Mouse (Mus musculus) forebrain, embryonic 15.5 days (tissue): ENCODE data around the gene Paxbp1. TPM values are rescaled to one million over a fixed set of nuclear protein-coding genes. Genes with fewer than 3 reads are reported as not detected.

Experiments used
- ATAC-seq: fragments of 200-750 bp; cut with Nextera tagmentation; replicated peaks from 2 replicates; pipeline ENCODE4 v1.8.0; 2017; ENCODE audit warnings: mild to moderate bottlenecking, moderate TSS enrichment, moderate library complexity
- H3K27ac ChIP-seq: fragments of 300-500 bp; sonication (generic); replicated peaks from 2 replicates; pipeline ENCODE4 v1.5.1; 2015; ENCODE audit warnings: mild to moderate bottlenecking, inconsistent platforms
- H3K27me3 ChIP-seq: fragments of 300-500 bp; sonication (generic); 2 replicates; pipeline ENCODE4 v1.6.1; 2015; ENCODE audit warnings: inconsistent platforms
- H3K36me3 ChIP-seq: fragments of 300-500 bp; sonication (generic); 2 replicates; pipeline ENCODE4 v1.6.1; 2015; ENCODE audit warnings: mild to moderate bottlenecking, inconsistent platforms
- H3K4me1 ChIP-seq: fragments of 300-500 bp; sonication (generic); 2 replicates; pipeline ENCODE4 v1.6.1; 2015; ENCODE audit warnings: inconsistent platforms
- H3K4me2 ChIP-seq: fragments of 300-500 bp; sonication (generic); replicated peaks from 2 replicates; pipeline ENCODE4 v1.6.1; 2015; ENCODE audit warnings: mild to moderate bottlenecking, inconsistent platforms
- H3K4me3 ChIP-seq: fragments of 300-500 bp; sonication (generic); 2 replicates; pipeline ENCODE4 v1.5.1; 2015; ENCODE audit warnings: mild to moderate bottlenecking, inconsistent platforms
- H3K9ac ChIP-seq: fragments of 300-500 bp; sonication (generic); replicated peaks from 2 replicates; pipeline ENCODE4 v1.6.1; 2015; ENCODE audit warnings: mild to moderate bottlenecking, inconsistent platforms
- H3K9me3 ChIP-seq: fragments of 300-500 bp; sonication (generic); 2 replicates; pipeline ENCODE4 v1.6.1; 2016; ENCODE audit warnings: inconsistent platforms
- WGBS: fragments of 180-500 bp; shearing (Covaris S2); methylation state at CpG from one replicate; pipeline ENCODE4 v1.1.7; 2015; ENCODE audit warnings: mixed read lengths; 5-methylcytosine and 5-hydroxymethylcytosine counted together
- polyA plus RNA-seq: library from polyadenylated mRNA; unstranded; fragments of >200 nt; fragmentation: Nextera tagmentation; extraction: Ambion mirVana; gene quantifications from 2 replicates; pipeline ENCODE4 v1.2.1, GENCODE M21; 2015

Paxbp1 gene
- polyA plus RNA-seq, 1 experiment from 2014 or later, result 86.3 TPM

GRCm38 (mm10) chr16:90988665-90989064, 55.7 kb downstream of the Paxbp1 start:
- 96% methylated on average over 3 of the region's 3 CpGs for WGBS
- H3K27ac ChIP-seq, result no peak overlapping the region
- H3K36me3 ChIP-seq, result peaks cover 17% of the 10 kb centered on the region; the same call in 1 of the 2 replicates

DNA sequence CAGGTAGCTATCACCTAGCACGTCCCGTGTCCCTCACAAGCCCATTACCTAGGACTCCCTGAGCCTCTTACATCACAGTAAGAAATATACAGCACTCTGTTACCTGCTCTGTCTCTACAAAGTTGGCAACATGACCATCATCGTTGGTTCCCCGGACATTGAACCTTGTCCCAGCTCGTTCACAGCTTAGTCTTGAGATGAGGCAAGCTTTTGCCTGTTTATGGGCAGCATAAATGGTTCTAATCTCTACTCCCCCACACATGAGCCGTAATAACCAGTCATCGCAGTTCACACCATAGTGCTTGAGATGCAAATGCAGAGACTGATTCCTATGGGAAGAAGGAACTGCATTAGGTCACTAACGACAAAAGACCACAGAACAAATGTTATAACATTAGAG, 56.3 kb downstream of the Paxbp1 start:
- H3K27ac ChIP-seq, result no peak overlapping the region
- no peak for ATAC-seq
- WGBS, result 94% methylated on average over 8 of the region's 8 CpGs
- H3K4me3 ChIP-seq, result no peak overlapping the region
- peaks cover 17% of the 10 kb centered on the region; the same call in 1 of the 2 replicates for H3K36me3 ChIP-seq
- H3K9ac ChIP-seq, result no peak overlapping the region
- H3K9me3 ChIP-seq, result no peaks in the 10 kb centered on the region
- no peaks in the 10 kb centered on the region for H3K27me3 ChIP-seq
- no peaks in the 10 kb centered on the region for H3K4me1 ChIP-seq
- H3K4me2 ChIP-seq, result no peak overlapping the region

More at GRCm38 (mm10) chr16:90988665-90989064, 55.7 kb downstream of the Paxbp1 start:
- no peaks in the 10 kb centered on the region for H3K4me1 ChIP-seq
- no peaks in the 10 kb centered on the region for H3K27me3 ChIP-seq
- no peak overlapping the region for H3K9ac ChIP-seq
- no peaks in the 10 kb centered on the region for H3K9me3 ChIP-seq
- no peak overlapping the region for H3K4me3 ChIP-seq
- ATAC-seq, result no peak
- H3K4me2 ChIP-seq, result no peak overlapping the region

GRCm38 (mm10) chr16:90971004-90971403, 73.3 kb downstream of the Paxbp1 start:
- Histone ChIP-seq H3K27ac (no peak overlapping the region), H3K4me1 (no peaks in the 10 kb centered on the region), H3K36me3 (peaks cover 55% of the 10 kb centered on the region), H3K4me2 (no peak overlapping the region), H3K27me3 (no peaks in the 10 kb centered on the region), H3K4me3 (no peak overlapping the region), H3K9ac (no peak overlapping the region), H3K9me3 (no peaks in the 10 kb centered on the region)
- ATAC-seq, result no peak
- WGBS, result 94% methylated on average over 6 of the region's 6 CpGs

DNA sequence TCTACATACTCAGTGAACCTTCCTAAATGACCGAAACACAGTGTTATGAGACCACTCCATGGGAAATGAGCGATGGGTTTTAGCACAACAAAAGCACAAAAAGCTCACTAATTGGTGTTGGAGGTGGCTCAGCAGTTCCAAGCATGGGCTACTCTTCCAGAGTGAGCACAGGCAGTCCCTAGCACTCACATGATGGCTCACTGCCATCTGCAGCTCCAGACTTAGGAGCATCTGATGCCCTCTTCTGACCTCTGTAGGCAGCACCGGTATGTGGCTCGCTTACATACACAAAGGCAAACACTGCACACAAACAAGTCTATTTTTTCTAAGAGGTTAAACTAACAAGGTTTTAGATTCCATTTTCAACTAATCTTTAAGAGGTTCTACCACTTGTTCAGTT, 78.1 kb downstream of the Paxbp1 start:
- ATAC-seq, result no peak
- H3K4me2 ChIP-seq, result no peak overlapping the region

DNA sequence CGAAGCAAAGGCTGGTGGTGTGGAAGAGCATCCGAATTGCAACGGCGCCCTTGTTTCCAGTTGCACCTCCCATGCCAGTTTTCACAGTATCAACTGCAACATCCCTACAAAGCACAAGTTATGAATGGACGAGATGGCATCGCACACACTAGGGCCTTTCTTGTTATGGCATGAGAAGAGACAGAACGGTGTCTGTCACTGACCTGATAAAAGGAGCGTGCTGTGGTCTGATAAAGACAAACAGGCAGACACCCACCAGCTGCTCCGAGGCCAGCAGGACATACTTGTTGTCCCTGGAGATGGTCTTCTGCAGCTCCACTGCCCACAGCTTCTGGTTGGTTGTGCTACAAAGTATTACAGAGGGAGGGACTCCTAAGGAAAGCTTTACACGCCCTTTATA, 80.0 kb downstream of the Paxbp1 start:
- Histone ChIP-seq H3K4me3 (no peak overlapping the region), H3K36me3 (peaks cover 50% of the 10 kb centered on the region), H3K9ac (no peak overlapping the region), H3K9me3 (no peaks in the 10 kb centered on the region), H3K27me3 (no peaks in the 10 kb centered on the region), H3K4me2 (no peak overlapping the region), H3K27ac (no peak overlapping the region), H3K4me1 (no peaks in the 10 kb centered on the region)
- WGBS, result 94% methylated on average over 10 of the region's 10 CpGs
- ATAC-seq, result no peak

More for the DNA sequence above, 78.1 kb downstream of the Paxbp1 start:
- no peaks in the 10 kb centered on the region for H3K27me3 ChIP-seq
- no peaks in the 10 kb centered on the region for H3K4me1 ChIP-seq
- H3K9me3 ChIP-seq, result no peaks in the 10 kb centered on the region
- no peak overlapping the region for H3K4me3 ChIP-seq
- WGBS, result 81% methylated on average over 4 of the region's 4 CpGs
- H3K9ac ChIP-seq, result no peak overlapping the region
- H3K36me3 ChIP-seq, result peaks cover 51% of the 10 kb centered on the region
- no peak overlapping the region for H3K27ac ChIP-seq

Other genes starting within 250 kb of the Paxbp1 start
- gene Urb1, start 234.1 kb downstream of the Paxbp1 start, polyA plus RNA-seq, result 10.0 and 11.8 TPM in 2 replicates
- gene Eva1c, start 217.8 kb downstream of the Paxbp1 start, polyA plus RNA-seq, result 6.4 and 6.5 TPM in 2 replicates
- gene Cfap298, start 109.4 kb downstream of the Paxbp1 start, polyA plus RNA-seq, result 54.1 and 55.0 TPM in 2 replicates
- 33.7 and 36.0 TPM in 2 replicates for gene Synj1, start 33.2 kb downstream of the Paxbp1 start, polyA plus RNA-seq
- gene 4932438H23Rik, start 50.6 kb upstream of the Paxbp1 start, polyA plus RNA-seq, result 0.60 and 0.89 TPM in 2 replicates
- gene Olig2, start 180.9 kb upstream of the Paxbp1 start, polyA plus RNA-seq, result 7.1 and 8.6 TPM in 2 replicates
- 29.6 and 33.4 TPM in 2 replicates for gene Olig1, start 225.2 kb upstream of the Paxbp1 start, polyA plus RNA-seq